Mouse (Mus musculus) MEL (cell line): ENCODE measurements around the gene Btbd19. TPM values are rescaled to one million over a fixed set of nuclear protein-coding genes. Genes with fewer than 3 reads are reported as not detected.

ENCODE experiments used
- DNase-seq: peaks from one replicate; pipeline ENCODE4 v3.0.0; 2011; ENCODE audit warnings: low read depth, low spot score
- H3K27ac ChIP-seq: 2 replicates; pipeline ENCODE4 v1.5.1; 2012; ENCODE audit warnings: low read depth, mild to moderate bottlenecking, control low read depth, low read length, moderate library complexity; ENCODE audit not compliant: control insufficient read depth
- H3K27me3 ChIP-seq, 2 experiments: fragments of 150-350 bp in 1 of 2; sonication (generic) in 1 of 2; 2 replicates each; pipeline ENCODE4 v1.6.1; 2012; ENCODE audit warnings: low read length in 2 of 2, mild to moderate bottlenecking in 2 of 2, improper control_type of control experiment in 1 of 2, moderate library complexity in 1 of 2; ENCODE audit not compliant: insufficient read depth in 2 of 2, control insufficient read depth in 1 of 2
- H3K36me3 ChIP-seq, 2 experiments: 2 replicates each; pipeline ENCODE4 v1.6.1; 2012 to 2014; ENCODE audit warnings: low read length in 2 of 2, improper control_type of control experiment in 1 of 2, inconsistent platforms in 1 of 2, mild to moderate bottlenecking in 1 of 2; ENCODE audit not compliant: insufficient read depth in 2 of 2, control insufficient read depth in 1 of 2
- H3K4me1 ChIP-seq, 2 experiments: fragments of 150-350 bp in 1 of 2; sonication (generic) in 1 of 2; 2 replicates each; pipeline ENCODE4 v1.6.1; 2012; ENCODE audit warnings: low read length in 2 of 2, improper control_type of control experiment in 1 of 2, mild to moderate bottlenecking in 1 of 2; ENCODE audit not compliant: insufficient read depth in 2 of 2, control insufficient read depth in 1 of 2
- H3K4me3 ChIP-seq, 2 experiments: fragments of 150-350 bp in 1 of 2; sonication (generic) in 1 of 2; 2 replicates each; pipeline ENCODE4 v1.5.1; 2012; ENCODE audit warnings: low read depth in 2 of 2, low read length in 2 of 2, mild to moderate bottlenecking in 2 of 2, moderate library complexity in 2 of 2, control low read depth in 1 of 2, improper control_type of control experiment in 1 of 2; ENCODE audit not compliant: control insufficient read depth in 1 of 2, insufficient read depth in 1 of 2
- H3K79me2 ChIP-seq: 2 replicates; pipeline ENCODE4 v1.6.1; 2012; ENCODE audit warnings: mild to moderate bottlenecking, low read length, moderate library complexity; ENCODE audit not compliant: control insufficient read depth, poor library complexity, insufficient read depth
- H3K9ac ChIP-seq: 2 replicates; pipeline ENCODE4 v1.6.1; 2012; ENCODE audit warnings: low read depth, mild to moderate bottlenecking, control low read depth, low read length, moderate library complexity; ENCODE audit not compliant: control insufficient read depth, poor library complexity, severe bottlenecking
- H3K9me3 ChIP-seq: fragments of 150-350 bp; sonication (generic); replicated peaks from 2 replicates; pipeline ENCODE4 v1.6.1; 2012; ENCODE audit warnings: mild to moderate bottlenecking, low read length, improper control_type of control experiment, moderate library complexity; ENCODE audit not compliant: insufficient read depth
- BHLHE40 ChIP-seq: IDR thresholded peaks from 2 replicates; pipeline ENCODE4 v1.6.1; 2012; ENCODE audit warnings: low read depth, mild to moderate bottlenecking, inconsistent platforms, low read length, improper control_type of control experiment, borderline replicate concordance
- CTCF ChIP-seq, 3 experiments: IDR thresholded peaks in 2 of 3; conservative IDR thresholded peaks in 1 of 3; 2 replicates each; pipeline ENCODE4 v1.5.1; 2011 to 2012; ENCODE audit warnings: low read length in 3 of 3, low read depth in 2 of 3, mild to moderate bottlenecking in 2 of 3, improper control_type of control experiment in 1 of 3, inconsistent platforms in 1 of 3, mixed read lengths in 1 of 3, moderate library complexity in 1 of 3; ENCODE audit not compliant: control insufficient read depth in 1 of 3, insufficient read depth in 1 of 3, poor library complexity in 1 of 3, severe bottlenecking in 1 of 3
- GATA1 ChIP-seq: IDR thresholded peaks from 2 replicates; pipeline ENCODE4 v1.6.1; 2011; ENCODE audit warnings: low read depth, low read length, improper control_type of control experiment
- HCFC1 ChIP-seq: IDR thresholded peaks from 2 replicates; pipeline ENCODE4 v1.6.1; 2012; ENCODE audit warnings: low read depth, mild to moderate bottlenecking, inconsistent platforms, low read length, improper control_type of control experiment, moderate library complexity
- MEF2A ChIP-seq: IDR thresholded peaks from 2 replicates; pipeline ENCODE4 v1.6.1; 2014; ENCODE audit warnings: low read depth, mild to moderate bottlenecking, inconsistent platforms, low read length, improper control_type of control experiment; ENCODE audit not compliant: poor library complexity, insufficient replicate concordance, severe bottlenecking; ENCODE audit errors: extremely low read depth
- MYC ChIP-seq: IDR thresholded peaks from 2 replicates; pipeline ENCODE4 v1.6.1; 2011; ENCODE audit warnings: low read depth, mild to moderate bottlenecking, low read length, improper control_type of control experiment, moderate library complexity
- POLR2A ChIP-seq, 2 experiments: IDR thresholded peaks; 2 replicates each; pipeline ENCODE4 v1.6.1; 2011 to 2012; ENCODE audit warnings: low read length in 2 of 2, mild to moderate bottlenecking in 2 of 2, control low read depth in 1 of 2, improper control_type of control experiment in 1 of 2, low read depth in 1 of 2, moderate library complexity in 1 of 2; ENCODE audit not compliant: control insufficient read depth in 1 of 2, insufficient read depth in 1 of 2, poor library complexity in 1 of 2
- POLR2AphosphoS5 ChIP-seq: IDR thresholded peaks from 2 replicates; pipeline ENCODE4 v1.6.1; 2012; ENCODE audit warnings: low read depth, borderline replicate concordance, mild to moderate bottlenecking, inconsistent platforms, low read length, moderate library complexity, mixed read lengths
- RAD21 ChIP-seq: IDR thresholded peaks from 2 replicates; pipeline ENCODE4 v1.6.1; 2011; ENCODE audit warnings: mild to moderate bottlenecking, low read depth, low read length, improper control_type of control experiment
- RCOR1 ChIP-seq: IDR thresholded peaks from 2 replicates; pipeline ENCODE4 v1.6.1; 2012; ENCODE audit warnings: low read depth, mild to moderate bottlenecking, inconsistent platforms, low read length, improper control_type of control experiment
- SMC3 ChIP-seq: IDR thresholded peaks from 2 replicates; pipeline ENCODE4 v1.6.1; 2011; ENCODE audit warnings: low read depth, low read length, improper control_type of control experiment
- TBP ChIP-seq: IDR thresholded peaks from 2 replicates; pipeline ENCODE4 v1.8.0; 2011; ENCODE audit warnings: low read depth, low read length, improper control_type of control experiment
- ZC3H11A ChIP-seq: IDR thresholded peaks from 2 replicates; pipeline ENCODE4 v1.6.1; 2012; ENCODE audit warnings: low read depth, mild to moderate bottlenecking, inconsistent platforms, low read length, improper control_type of control experiment
- ZMIZ1 ChIP-seq: IDR thresholded peaks from 2 replicates; pipeline ENCODE4 v1.6.1; 2012; ENCODE audit warnings: low read depth, mild to moderate bottlenecking, inconsistent platforms, low read length, improper control_type of control experiment, moderate library complexity
- polyA plus RNA-seq, 2 experiments: library from polyadenylated mRNA; stranded (reverse) in 1 of 2; unstranded in 1 of 2; fragments of >175 nt in 1 of 2; fragments of >200 nt in 1 of 2; gene quantifications; 2 replicates each; pipeline versions ENCODE4 v1.2.1 to v1.2.4; 2012; ENCODE audit warnings: low replicate concordance in 2 of 2, low read depth in 1 of 2; ENCODE audit not compliant: insufficient read length in 2 of 2, insufficient read depth in 1 of 2, missing spikeins in 1 of 2
- total RNA-seq: library from RNA; depleted of rRNA; stranded (reverse); fragments of 300-350 nt; gene quantifications from 2 replicates; pipeline ENCODE4 v1.2.3, GENCODE M21; 2012

Gene Btbd19
- total and polyA plus RNA-seq, 3 experiments: 13.6 to 22.6 TPM; not detected in 1

GRCm38 (mm10) chr4:117148815-117149214 lies 23.3 kb upstream of the Btbd19 start:
- no peak for TF ChIP-seq BHLHE40
- TF ChIP-seq POLR2A (IDR thresholded peaks at IDR 0.05; ENCODE audit: control insufficient read depth in 1 of 2, insufficient read depth in 1 of 2, low read depth in 1 of 2, low read length in 2 of 2, poor library complexity in 1 of 2): 0 out of 4 replicates have a peak, but pooled peaks of 1 of the 2 experiments have one; percentile 12
- peaks cover 15 to 16% of the 10 kb centered on the region in 2 experiments for H3K36me3 ChIP-seq
- H3K9ac ChIP-seq: no peak overlapping the region
- H3K27me3 ChIP-seq: no peaks in the 10 kb centered on the region
- H3K4me3 ChIP-seq: no peak overlapping the region
- H3K4me1 ChIP-seq: peaks cover 0 to 18% of the 10 kb centered on the region in 2 experiments; a peak in 2 of 4 replicates
- no peak for DNase-seq
- no peaks in the 10 kb centered on the region for H3K9me3 ChIP-seq
- H3K79me2 ChIP-seq: peaks cover 19% of the 10 kb centered on the region
- H3K27ac ChIP-seq: no peak overlapping the region

DNA sequence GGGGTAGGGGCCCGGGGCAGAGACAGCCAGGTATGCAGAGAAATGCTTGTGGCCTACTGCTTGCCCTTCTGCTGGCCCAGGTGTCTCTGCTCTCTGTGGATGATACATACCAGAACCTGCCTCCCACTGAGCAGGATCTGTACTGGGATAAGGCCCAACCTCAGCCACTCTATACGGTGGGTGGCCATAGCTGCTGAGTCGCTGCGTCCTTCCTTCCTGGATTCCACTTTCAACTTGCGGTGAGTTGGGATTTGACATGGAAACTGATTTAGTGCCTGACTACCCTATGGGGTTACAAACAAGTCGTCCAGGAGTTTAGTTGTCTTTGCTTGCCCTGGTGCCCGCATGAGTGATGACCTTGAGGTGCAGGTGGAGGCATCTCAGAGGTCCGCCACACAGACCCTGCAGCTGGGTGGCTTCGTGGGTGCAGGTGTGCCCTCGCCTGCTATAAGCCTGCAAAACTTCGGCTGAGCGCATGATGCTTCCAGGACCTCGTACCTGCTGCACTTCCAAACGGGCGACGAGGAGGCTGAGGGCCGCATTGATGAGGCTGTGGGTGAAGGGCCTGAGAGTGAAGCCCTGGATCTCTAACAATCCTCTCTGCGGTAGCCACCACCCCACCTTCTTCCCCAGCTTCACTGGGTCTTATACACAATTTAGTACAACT lies 22.7 kb upstream of the Btbd19 start:
- H3K4me3 ChIP-seq: no peak overlapping the region
- DNase-seq: peak; percentile 55
- H3K79me2 ChIP-seq: peaks cover 12% of the 10 kb centered on the region
- H3K27ac ChIP-seq: no peak overlapping the region
- peaks cover 0 to 11% of the 10 kb centered on the region in 2 experiments; a peak in 2 of 4 replicates for H3K4me1 ChIP-seq
- no peaks in the 10 kb centered on the region for H3K27me3 ChIP-seq
- TF ChIP-seq POLR2AphosphoS5: peak; percentile 31; the same call in 1 of the 2 replicates
- TF ChIP-seq POLR2A (IDR thresholded peaks at IDR 0.05; ENCODE audit: control insufficient read depth in 1 of 2, insufficient read depth in 1 of 2, low read depth in 1 of 2, low read length in 2 of 2, poor library complexity in 1 of 2): peak in 1 of 2 experiments; percentile 35; a peak in 2 of 4 replicates
- TF ChIP-seq ZMIZ1: no peak; the same call in 1 of the 2 replicates
- H3K36me3 ChIP-seq: peaks cover 12% of the 10 kb centered on the region in 2 experiments
- no peaks in the 10 kb centered on the region for H3K9me3 ChIP-seq
- H3K9ac ChIP-seq: no peak overlapping the region

DNA sequence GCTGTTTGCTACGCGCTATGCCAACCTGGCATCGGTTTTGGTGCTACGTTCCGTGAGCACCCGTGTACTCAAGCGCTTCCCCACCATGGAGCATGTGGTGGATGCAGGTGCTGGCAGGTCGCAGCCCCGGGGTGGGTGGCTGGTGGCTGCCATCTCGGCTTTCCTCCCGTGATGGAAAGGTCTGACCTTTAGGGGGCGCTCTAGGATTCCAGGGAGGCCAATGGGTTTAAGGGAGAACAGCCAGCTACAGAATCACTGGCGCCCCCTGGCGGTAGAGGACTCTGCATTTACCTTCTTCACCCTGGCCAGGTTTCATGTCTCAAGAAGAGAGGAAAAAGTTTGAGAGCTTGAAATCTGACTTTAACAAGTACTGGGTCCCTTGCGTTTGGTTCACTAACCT lies 20.7 kb upstream of the Btbd19 start:
- Histone ChIP-seq H3K79me2 (no peaks in the 10 kb centered on the region), H3K36me3 (peaks cover 0 to under 1% of the 10 kb centered on the region in 2 experiments; a peak in 1 of 4 replicates), H3K9ac (no peak overlapping the region), H3K4me3 (no peak overlapping the region), H3K27ac (no peak overlapping the region), H3K27me3 (no peaks in the 10 kb centered on the region), H3K4me1 (no peaks in the 10 kb centered on the region), H3K9me3 (no peaks in the 10 kb centered on the region)
- DNase-seq: peak; percentile 93
- TF ChIP-seq SMC3: peak; percentile 78
- 0 out of 2 replicates have a peak, but pooled peaks have one; percentile 45 for TF ChIP-seq TBP
- peak; percentile 89 to 100 (median 99) for TF ChIP-seq CTCF (IDR thresholded peaks at IDR 0.05 in 2 of 3, conservative IDR thresholded peaks at IDR 0.05 in 1 of 3; ENCODE audit: control insufficient read depth in 1 of 3, insufficient read depth in 1 of 3, low read depth in 2 of 3, low read length in 3 of 3, poor library complexity in 1 of 3, severe bottlenecking in 1 of 3)
- TF ChIP-seq HCFC1: peak; percentile 43; the same call in 1 of the 2 replicates
- no peak for TF ChIP-seq MEF2A
- no peak for TF ChIP-seq RCOR1
- TF ChIP-seq POLR2A (IDR thresholded peaks at IDR 0.05; ENCODE audit: control insufficient read depth in 1 of 2, insufficient read depth in 1 of 2, low read depth in 1 of 2, low read length in 2 of 2, poor library complexity in 1 of 2): peak in 1 of 2 experiments; percentile 22; a peak in 1 of 4 replicates
- 0 out of 2 replicates have a peak, but pooled peaks have one; percentile 13 for TF ChIP-seq MYC
- TF ChIP-seq RAD21: peak; percentile 72
- no peak for TF ChIP-seq GATA1
- TF ChIP-seq ZC3H11A: peak; percentile 47
- TF ChIP-seq, all 39 proteins: peak for 8
